Comparison of ENCODE assay signal across 8 mouse cellular contexts in genomic region chr12:86893326-86894183, GRCm38 (mm10). TPM values are rescaled to one million over a fixed set of nuclear protein-coding genes. Genes with fewer than 3 reads are reported as not detected.
DNase-seq lines count a peak whose midpoint lies in the region; ATAC-seq lines count a peak whose summit lies in the region.

No protein-coding gene starts in this region.

- peak; percentile 12; the same call in 1 of the 2 replicates for ATAC-seq in hindbrain, embryonic 16.5 days
- ATAC-seq in liver, embryonic 16.5 days (ENCODE audit: low read depth): peak; percentile 19; the same call in 1 of the 2 replicates

- no peaks in the 10 kb centered on the region for H3K9me3 ChIP-seq in forebrain, embryonic 10.5 days
- no peaks in the 10 kb centered on the region for H3K9me3 ChIP-seq in hindbrain, embryonic 16.5 days (ENCODE audit: control insufficient read depth, low read length)
- H3K9me3 ChIP-seq in liver, embryonic 16.5 days (replicated peaks; ENCODE audit: control insufficient read depth, low read length): no peaks in the 10 kb centered on the region

- 1% methylated on average over 20 of the region's 20 CpGs for WGBS in forebrain, embryonic 10.5 days
- WGBS in hindbrain, embryonic 16.5 days: under 1% methylated on average over 20 of the region's 20 CpGs
- WGBS in liver, embryonic 16.5 days (ENCODE audit: insufficient replicate concordance): 6% methylated on average over 20 of the region's 20 CpGs

- DNase-seq in cerebellum, adult 11-12 months: peak; percentile 66
- DNase-seq in cerebellum, adult 8-10 months: no peak
- peak; percentile 46 for DNase-seq in R1 (ENCODE audit: low read depth, low spot score)
- no peak for DNase-seq in forebrain, embryonic 10.5 days (ENCODE audit: extremely low spot score, low spot score)
- peak; percentile 48 for DNase-seq in retina, postnatal 1 day
- DNase-seq in right cerebral cortex, adult 18-20 months: no peak

- peak overlapping the region; percentile 95 for H3K27ac ChIP-seq in forebrain, embryonic 10.5 days
- H3K27ac ChIP-seq in hindbrain, embryonic 16.5 days (ENCODE audit: low read depth, low read length): peak overlapping the region; percentile 94
- peak overlapping the region; percentile 93 for H3K27ac ChIP-seq in liver, embryonic 16.5 days (ENCODE audit: low read length)

- H3K36me3 ChIP-seq in forebrain, embryonic 10.5 days (replicated peaks): no peaks in the 10 kb centered on the region
- H3K36me3 ChIP-seq in hindbrain, embryonic 16.5 days (ENCODE audit: control insufficient read depth, insufficient read depth, low read length): no peaks in the 10 kb centered on the region
- H3K36me3 ChIP-seq in liver, embryonic 16.5 days (ENCODE audit: control insufficient read depth, insufficient read depth): no peaks in the 10 kb centered on the region

- H3K4me3 ChIP-seq in forebrain, embryonic 10.5 days: peak overlapping the region; percentile 52
- H3K4me3 ChIP-seq in hindbrain, embryonic 16.5 days (ENCODE audit: low read length): peak overlapping the region; percentile 31
- H3K4me3 ChIP-seq in liver, embryonic 16.5 days (ENCODE audit: low read depth, low read length): peak overlapping the region; percentile 51

- peaks cover 100% of the 10 kb centered on the region for H3K4me1 ChIP-seq in forebrain, embryonic 10.5 days
- peaks cover 90% of the 10 kb centered on the region for H3K4me1 ChIP-seq in hindbrain, embryonic 16.5 days (ENCODE audit: control insufficient read depth, insufficient read depth, low read depth, low read length)
- H3K4me1 ChIP-seq in liver, embryonic 16.5 days (ENCODE audit: control insufficient read depth, low read depth, low read length): peaks cover 70% of the 10 kb centered on the region

- peaks cover 23% of the 10 kb centered on the region for H3K27me3 ChIP-seq in forebrain, embryonic 10.5 days (ENCODE audit: poor library complexity, severe bottlenecking)
- H3K27me3 ChIP-seq in hindbrain, embryonic 16.5 days (replicated peaks; ENCODE audit: control insufficient read depth, insufficient read depth, low read length): no peaks in the 10 kb centered on the region
- H3K27me3 ChIP-seq in liver, embryonic 16.5 days (ENCODE audit: control insufficient read depth, insufficient read depth, low read depth, low read length): peaks cover 15% of the 10 kb centered on the region

- peak overlapping the region; percentile 58 for H3K9ac ChIP-seq in hindbrain, embryonic 16.5 days (ENCODE audit: low read depth, low read length)
- peak overlapping the region; percentile 60 for H3K9ac ChIP-seq in liver, embryonic 16.5 days (ENCODE audit: low read depth, low read length)

- peak overlapping the region; percentile 69 for H3K4me2 ChIP-seq in hindbrain, embryonic 16.5 days (ENCODE audit: low read length)
- H3K4me2 ChIP-seq in liver, embryonic 16.5 days (ENCODE audit: low read depth, low read length): peak overlapping the region; percentile 69

RNA-seq across cellular contexts. Expression of gene Irf2bpl, which starts 9.0 kb away (rescaled TPM):
- polyA plus RNA-seq in forebrain, embryonic 10.5 days (2016; fragmentation: Nextera tagmentation; extraction: Ambion mirVana): 20.5 and 22.6 TPM in 2 replicates
- polyA plus RNA-seq in hindbrain, embryonic 16.5 days (2015; fragmentation: Nextera tagmentation; extraction: Ambion mirVana): 49.7 and 56.6 TPM in 2 replicates
- 1.8 and 2.3 TPM in 2 replicates for polyA plus RNA-seq in liver, embryonic 16.5 days (2015; fragmentation: Nextera tagmentation; extraction: Ambion mirVana)

RNA-seq across cellular contexts. Expression of gene Cipc, which starts 53.3 kb away (rescaled TPM):
- polyA plus RNA-seq in forebrain, embryonic 10.5 days (2016; fragmentation: Nextera tagmentation; extraction: Ambion mirVana): 39.1 and 40.4 TPM in 2 replicates
- 43.4 and 49.0 TPM in 2 replicates for polyA plus RNA-seq in hindbrain, embryonic 16.5 days (2015; fragmentation: Nextera tagmentation; extraction: Ambion mirVana)
- 7.8 and 7.9 TPM in 2 replicates for polyA plus RNA-seq in liver, embryonic 16.5 days (2015; fragmentation: Nextera tagmentation; extraction: Ambion mirVana)

Comparison
In these comparisons a context has a peak if more than half of its experiments do, and no peak if none do; other contexts are left out.
1. DNase-seq: peak in cerebellum, adult 11-12 months (single experiment), R1 (single experiment) and retina, postnatal 1 day (single experiment); none in cerebellum, adult 8-10 months (single experiment), forebrain, embryonic 10.5 days (single experiment) and right cerebral cortex, adult 18-20 months (single experiment).
2. Peak in every context shown above with its lines, with median percentiles within 50 percentile points of each other: H3K27ac ChIP-seq and H3K4me3 ChIP-seq.